Mouse (Mus musculus) heart, postnatal 36 days (tissue): Measurements from ENCODE around the gene Olfr93. TPM values are rescaled to one million over a fixed set of nuclear protein-coding genes. Genes with fewer than 3 reads are reported as not detected.
A peak's percentile ranks its signal among the peaks of the same experiment; 100 is the strongest.
"Not testable (repeated sequence)": the region's sequence is repeated elsewhere in the genome, so short reads cannot be mapped to it uniquely, and the experiment has no call there.

ENCODE experiments used
- DNase-seq, 2 experiments: peaks; one replicate each; pipeline ENCODE4 v3.0.0; 2021 to 2022
- intact Hi-C: fragments of 180-260 bp; cut with DNase I; formaldehyde crosslinking; loops from one replicate; pipeline ENCODE4 v1.15.1; 2025
- total RNA-seq, 2 experiments: library from RNA; stranded (reverse); gene quantifications; 2 replicates each; pipeline ENCODE4 v1.2.3; 2021

The Olfr93 gene
- total RNA-seq, result not detected

DNA sequence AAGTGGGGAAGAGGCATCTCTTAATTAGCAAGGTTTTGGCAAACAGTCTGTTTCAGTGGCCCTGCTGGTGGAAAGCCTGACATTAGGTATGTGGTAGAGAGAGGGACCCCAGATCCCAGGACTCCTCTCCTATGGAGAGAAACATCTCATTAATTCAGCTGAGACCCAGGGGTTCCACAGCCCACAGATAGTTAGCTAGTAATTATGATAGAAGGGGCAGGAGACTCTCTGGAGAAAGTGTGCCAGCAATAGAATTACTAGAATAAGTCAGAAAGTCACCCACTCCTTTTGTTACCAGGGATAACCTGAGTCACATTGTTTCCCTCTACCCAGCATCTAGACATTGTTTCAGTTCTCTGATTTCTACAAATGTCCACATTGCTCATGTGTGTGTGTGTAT lies at the start of gene Olfr93:
Olfr93 (minus strand) TSS at position 101 of the 400 bp plus-strand sequence.
- no peak for DNase-seq
- intact Hi-C loops, result no loop called here

DNA sequence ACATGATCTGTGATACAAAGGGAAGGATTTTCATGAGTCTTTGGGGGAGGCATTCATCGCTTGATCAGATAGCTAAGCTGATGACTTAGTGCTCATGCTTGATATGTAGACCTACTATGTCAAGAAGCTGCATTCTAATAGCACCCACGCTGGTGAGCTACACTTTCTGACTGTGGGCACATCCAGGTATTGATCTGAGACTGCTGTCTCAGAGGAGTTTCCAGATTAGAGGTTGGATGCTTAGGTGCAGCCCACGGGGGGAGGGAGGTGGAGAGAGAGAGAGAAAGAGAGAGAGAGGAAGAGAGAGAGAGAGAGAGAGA lies 42.6 kb upstream of the Olfr93 start:
- intact Hi-C loops, result loop anchor here (1.0 to 5.0 kb wide), 2 partner anchors 121 to 312 kb away; partner anchors contain the start of gene Trim40
- no peak for DNase-seq

DNA sequence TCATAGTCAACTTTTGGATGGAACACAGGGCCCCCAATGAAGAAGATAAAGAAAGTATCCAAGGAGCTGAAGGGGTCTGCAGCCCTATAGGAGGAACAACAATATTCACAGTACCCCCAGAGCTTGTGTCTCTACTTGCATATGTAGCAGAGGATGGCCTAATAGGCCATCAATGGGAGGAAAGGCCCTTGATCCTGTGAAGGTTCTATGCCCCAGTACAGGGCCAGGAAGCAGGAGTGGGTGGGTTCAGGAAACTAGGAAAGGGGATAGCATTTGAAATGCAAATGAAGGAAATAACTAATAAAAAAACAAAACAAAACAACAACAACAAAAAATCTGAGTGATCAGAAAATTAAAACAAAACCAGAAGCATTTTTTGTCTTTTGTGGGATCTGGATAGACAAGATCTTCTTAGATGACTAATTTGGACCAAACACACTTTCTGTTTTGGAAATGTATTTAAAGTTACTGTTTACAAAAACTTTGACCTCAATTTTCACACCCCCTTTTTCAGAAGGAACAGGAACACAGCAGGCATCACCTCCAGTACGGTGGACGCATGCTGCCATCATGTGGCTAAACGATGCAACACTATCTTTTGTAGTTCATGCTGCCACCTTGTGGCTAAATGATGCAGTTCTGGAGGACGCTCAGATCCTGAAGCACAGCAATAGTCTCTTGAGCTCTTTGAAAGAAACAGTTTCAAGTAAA lies 42.1 kb upstream of the Olfr93 start:
- peak; percentile 76 to 79 for DNase-seq
- intact Hi-C loops, result loop anchor here (1.0 to 5.0 kb wide), 2 partner anchors 120 to 311 kb away; partner anchors contain the start of gene Trim40

DNA sequence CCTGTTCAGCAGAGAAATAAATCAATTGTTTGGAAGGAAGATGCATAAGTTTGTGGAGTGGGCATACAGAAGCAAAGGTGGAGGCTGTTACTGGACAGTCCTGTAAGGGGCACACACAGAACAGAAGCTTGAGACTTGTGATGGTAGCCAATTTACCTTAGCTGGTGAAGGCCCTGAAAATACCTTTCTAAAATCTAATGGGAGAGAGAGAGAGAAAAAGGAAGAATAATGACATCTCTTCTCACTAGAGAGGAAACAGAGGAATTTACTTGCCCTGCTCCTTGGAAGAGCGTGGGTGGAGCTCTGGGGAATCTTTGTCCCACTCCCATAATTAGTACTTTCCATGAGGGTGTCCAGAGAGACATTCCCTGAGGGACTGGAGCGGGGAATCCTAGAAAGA lies 39.6 kb upstream of the Olfr93 start, which contains the start of gene Olfr94:
Olfr94 (minus strand) TSS at position 101 of the 400 bp plus-strand sequence.
- intact Hi-C loops, result loop anchor here (5.0 kb wide), 1 partner anchor 309 kb away; the partner anchor contains the start of gene Trim40

DNA sequence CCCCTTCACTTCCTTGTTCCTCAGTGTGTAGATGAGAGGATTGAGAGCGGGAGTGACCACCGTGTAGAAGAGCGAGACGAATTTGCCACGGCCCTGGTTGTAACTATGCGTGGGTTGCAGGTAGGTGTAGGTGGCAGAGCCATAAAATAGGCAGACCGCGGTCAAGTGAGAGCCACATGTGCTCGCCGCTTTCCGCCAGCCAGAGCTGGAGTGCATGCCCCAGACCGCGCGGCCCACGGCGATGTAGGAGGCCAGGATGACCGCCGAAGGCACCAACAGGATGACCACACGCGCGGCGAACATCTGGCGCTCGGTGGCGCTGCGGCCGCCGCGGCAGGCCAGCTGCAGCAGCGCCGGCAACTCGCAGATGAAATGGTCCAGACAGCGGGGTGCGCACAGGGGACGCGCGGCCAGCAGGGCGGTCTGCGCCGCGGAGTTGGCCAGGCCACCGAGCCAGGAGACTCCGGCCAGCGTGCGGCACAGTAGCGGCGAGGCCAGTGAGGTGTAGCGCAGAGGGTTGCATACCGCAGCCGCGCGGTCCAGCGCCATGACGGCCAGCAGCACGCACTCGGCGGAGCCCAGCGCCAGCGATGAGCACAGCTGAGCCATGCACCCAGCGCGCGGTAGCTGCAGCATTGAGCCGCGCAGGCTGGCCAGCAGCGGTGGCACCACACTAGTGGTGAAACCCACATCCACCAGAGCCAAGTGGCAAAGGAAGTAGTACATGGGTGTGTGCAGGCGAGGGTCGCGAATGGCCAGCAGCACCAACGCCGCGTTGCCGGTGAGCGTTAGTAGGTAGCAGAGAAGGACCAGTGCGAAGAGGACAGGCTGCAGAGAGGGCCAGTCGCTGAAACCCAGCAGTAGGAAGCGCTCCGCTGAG lies 35.8 kb upstream of the Olfr93 start:
- peak in 1 of 2 experiments; percentile 2 for DNase-seq
- intact Hi-C loops, result no loop called here

More for the DNA sequence above, 39.6 kb upstream of the Olfr93 start, which contains the start of gene Olfr94:
- no peak for DNase-seq

DNA sequence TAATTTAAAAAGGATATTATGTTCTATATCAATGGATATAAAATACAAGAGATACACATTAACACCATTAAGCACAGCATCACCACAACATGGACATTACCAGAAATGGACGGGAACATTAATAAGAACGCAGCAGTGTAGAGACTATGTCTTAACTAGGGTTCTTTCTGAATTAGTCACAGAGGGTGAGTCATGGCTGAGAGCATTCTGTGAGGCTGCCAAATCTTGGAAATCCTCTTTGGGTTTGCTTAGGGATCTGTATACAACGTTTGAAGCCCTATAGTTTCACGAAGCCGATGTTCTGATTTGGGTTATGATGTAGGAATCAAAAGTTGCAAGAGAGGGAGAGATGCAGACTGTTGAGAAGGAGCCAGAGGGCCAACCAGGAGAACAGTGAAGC lies 33.5 kb upstream of the Olfr93 start:
- no peak for DNase-seq
- intact Hi-C loops, result no loop called here

DNA sequence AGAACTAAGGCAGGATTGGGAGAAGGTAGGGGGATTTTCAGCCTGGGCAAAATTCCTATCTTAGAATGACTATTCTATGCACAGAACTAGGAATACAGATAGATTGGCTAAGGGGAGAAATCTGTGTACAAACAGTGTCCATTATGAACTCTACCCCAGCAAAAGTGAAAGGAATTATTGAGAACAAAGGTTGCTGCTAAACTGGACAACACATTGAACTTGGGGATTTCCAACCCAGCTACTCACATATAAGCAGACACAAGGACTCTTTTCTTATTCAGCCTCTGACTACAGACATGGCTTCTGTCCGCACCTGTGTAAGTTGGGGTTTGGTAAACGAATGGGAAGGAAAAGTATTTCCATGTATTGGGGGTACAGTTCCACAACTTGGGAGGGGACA lies 32.4 kb upstream of the Olfr93 start, which contains the start of gene Ubd:
Ubd (plus strand) TSS at position 237 of the 400 bp plus-strand sequence.
- intact Hi-C loops, result no loop called here
- DNase-seq, result no peak

DNA sequence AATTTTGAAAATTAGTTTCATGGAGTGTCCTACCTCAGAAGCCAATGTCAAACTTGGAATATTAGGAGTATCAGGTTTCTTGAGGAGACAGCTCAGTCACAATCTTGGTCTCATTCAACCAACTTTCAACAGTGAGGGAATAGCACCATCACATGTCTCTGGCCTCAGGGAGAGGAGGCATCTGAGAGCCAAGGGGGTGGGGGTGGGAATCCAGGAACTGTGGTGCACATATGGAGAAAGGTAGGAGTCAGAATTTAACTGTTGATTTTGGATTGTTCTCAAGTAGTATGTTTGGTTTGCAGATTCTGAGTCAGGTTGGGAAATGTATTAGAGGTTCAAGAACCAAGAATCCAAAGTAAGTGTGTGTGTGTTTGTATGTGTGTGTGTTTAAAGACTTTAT lies 31.7 kb upstream of the Olfr93 start:
- DNase-seq, result no peak
- intact Hi-C loops, result no loop called here

DNA sequence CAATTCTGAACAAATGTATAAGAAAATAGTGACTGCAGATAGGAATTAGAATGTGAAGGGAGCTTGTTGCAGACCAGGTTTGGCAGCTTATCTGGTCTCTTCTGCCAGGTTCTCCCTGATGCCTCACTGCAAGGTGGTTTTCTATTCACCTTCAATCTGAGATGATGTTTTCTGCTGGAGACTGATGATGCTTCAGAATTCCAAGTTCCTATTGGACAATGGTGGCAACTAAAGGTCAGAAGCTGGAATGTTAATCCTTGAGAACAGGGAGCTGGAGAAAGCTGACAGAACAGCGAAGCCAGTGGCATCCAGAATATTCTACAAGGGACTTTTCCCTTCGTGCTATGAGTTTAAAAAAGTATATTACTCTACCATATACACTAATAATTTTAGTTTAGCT lies 29.4 kb upstream of the Olfr93 start:
- no peak for DNase-seq
- intact Hi-C loops, result no loop called here

DNA sequence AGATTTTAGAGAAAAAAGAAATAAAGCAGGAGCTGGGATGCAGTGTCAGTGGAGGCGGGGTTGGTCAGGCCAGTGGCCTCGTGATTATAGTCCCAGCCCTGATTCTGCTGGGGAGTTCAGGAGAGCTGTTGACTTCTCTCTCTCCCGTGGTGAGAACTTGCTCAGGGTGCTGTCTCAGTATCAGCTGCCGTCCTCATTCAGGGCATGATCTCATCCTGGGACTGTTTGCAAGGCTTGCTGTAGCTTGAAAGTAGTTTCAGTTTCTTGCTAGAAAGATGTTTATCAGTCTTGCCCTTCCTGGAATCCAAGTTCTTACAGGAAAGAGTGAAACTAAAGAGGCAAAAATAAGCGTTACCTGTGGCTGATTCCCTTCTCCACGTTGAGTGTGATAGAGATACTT lies 24.2 kb upstream of the Olfr93 start:
- intact Hi-C loops, result no loop called here

DNA sequence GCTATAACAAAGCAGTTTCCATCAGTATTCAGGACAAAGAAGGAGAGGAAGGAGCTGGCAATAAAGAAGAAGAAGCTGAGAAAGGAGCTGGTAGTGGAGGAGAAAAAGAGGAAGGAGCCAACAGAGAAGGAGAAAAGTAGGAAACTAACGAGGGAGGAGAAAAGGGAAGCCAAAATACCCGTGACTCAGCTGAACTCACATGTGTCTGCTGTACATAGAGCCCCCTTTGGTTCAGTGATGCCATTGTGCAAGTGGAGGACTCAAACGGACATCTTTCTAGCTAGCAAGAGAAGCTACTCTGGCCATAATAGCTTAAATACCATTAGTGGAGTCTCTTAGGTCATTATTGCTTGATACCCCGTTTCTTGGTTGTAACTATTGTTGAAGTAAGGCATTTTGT lies 29.9 kb downstream of the Olfr93 start:
- intact Hi-C loops, DNase-seq: not testable (repeated sequence)

More for the DNA sequence above, 24.2 kb upstream of the Olfr93 start:
- DNase-seq, result no peak

DNA sequence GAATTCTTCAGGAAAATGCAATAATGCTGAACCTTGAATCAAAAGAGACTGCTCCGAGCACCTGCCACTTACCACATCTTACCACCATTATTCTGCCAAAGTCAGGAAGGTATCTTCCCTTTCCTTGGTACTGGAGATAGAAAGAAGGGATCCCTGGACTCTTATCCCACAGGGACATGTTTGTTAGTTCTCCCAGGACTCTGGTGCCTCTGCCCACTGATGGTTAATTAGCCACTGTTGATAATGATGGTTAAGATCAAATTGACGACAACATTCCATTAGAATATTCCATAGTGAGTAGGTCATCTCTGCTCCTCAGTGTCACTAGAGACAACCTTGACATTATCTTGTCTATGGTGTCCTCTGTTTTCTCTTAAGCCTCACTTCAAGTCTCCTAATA lies 41.3 kb downstream of the Olfr93 start, which contains the start of gene Olfr92:
Olfr92 (minus strand) TSS at position 101 of the 400 bp plus-strand sequence.
- intact Hi-C loops, result loop anchor here (1.0 kb wide), 1 partner anchor 61 kb away; no protein-coding TSS in a partner anchor
- DNase-seq, result no peak

DNA sequence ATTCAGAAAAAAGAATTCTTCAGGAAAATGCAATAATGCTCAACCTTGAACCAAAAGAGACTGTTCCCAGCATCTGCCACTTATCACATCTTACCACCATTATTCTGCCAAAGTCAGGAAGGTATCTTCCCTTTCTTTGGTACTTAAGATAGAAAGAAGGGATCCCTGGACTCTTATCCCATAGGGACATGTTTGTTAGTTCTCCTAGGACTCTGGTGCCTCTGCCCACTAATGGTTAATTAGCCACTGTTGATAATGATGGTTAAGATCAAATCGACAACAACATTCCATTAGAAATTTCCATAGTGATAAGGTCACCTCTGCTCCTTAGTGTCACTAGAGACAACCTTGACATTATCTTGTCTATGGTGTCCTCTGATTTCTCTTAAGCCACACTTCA lies 63.1 kb downstream of the Olfr93 start, which contains the start of gene Olfr91:
Olfr91 (minus strand) TSS at position 101 of the 400 bp plus-strand sequence.
- intact Hi-C loops, result no loop called here
- DNase-seq, result no peak

DNA sequence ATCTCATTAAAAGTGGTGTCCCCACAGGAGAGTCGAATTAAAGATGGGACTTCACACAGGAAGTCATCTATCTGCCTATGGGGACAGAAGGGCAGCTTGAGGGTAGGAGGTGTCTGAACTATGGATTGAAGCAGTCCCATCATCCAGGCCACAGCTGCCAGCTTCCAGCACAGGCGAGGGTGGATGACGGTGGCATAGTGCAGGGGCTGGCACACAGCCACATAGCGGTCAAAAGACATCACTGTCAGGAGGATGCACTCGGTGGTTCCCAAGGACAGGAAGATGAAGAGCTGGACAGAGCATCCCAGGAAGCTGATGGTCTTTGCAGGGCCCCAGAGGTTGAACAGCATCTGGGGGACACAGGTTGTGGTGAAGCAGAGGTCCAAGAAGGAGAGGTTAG lies 68.0 kb downstream of the Olfr93 start:
- intact Hi-C loops, result no loop called here

DNA sequence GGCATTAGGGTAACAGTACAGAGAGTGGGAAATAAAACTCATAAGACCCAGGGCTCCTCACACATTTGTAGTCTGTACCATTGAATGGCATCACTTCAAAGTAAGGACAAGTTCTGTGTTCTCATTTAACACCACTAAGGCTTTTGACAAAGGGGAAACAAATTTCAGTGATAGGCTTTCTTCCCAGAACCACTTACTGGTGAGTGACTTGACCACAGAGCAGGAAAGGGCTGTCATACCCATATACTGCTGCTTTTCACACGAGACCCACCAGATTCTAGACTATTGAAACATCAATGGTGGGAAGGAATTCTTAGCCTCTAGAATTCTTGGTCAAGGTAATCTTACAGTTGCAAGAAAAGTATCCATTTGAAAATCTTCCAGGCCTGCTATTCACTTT lies 69.1 kb downstream of the Olfr93 start:
- intact Hi-C loops, result no loop called here
- DNase-seq, result no peak

More for the DNA sequence above, 68.0 kb downstream of the Olfr93 start:
- DNase-seq, result no peak

Other genes with a start within 250 kb of the Olfr93 start
- under 1 TPM; 0.76 to 0.92 TPM for gene Rnf39, start 218.6 kb downstream of the Olfr93 start, total RNA-seq
- 10 to 100 TPM; 95.1 to 96.8 TPM for gene Ppp1r11, start 209.8 kb downstream of the Olfr93 start, total RNA-seq
- 10 to 100 TPM; 24.1 to 27.6 TPM for gene Znrd1, start 202.9 kb downstream of the Olfr93 start, total RNA-seq
- gene Znrd1as, start 202.9 kb downstream of the Olfr93 start, total RNA-seq, result 10 to 100 TPM; 13.3 to 13.5 TPM
- gene 2410137M14Rik, start 180.3 kb downstream of the Olfr93 start, total RNA-seq, result not detected
- not detected for gene H2-M5, start 172.0 kb downstream of the Olfr93 start, total RNA-seq
- 1 to 10 TPM; 1.0 to 1.8 TPM for gene Zfp57, start 160.3 kb downstream of the Olfr93 start, total RNA-seq
- not detected for gene Mog, start 138.1 kb downstream of the Olfr93 start, total RNA-seq
- gene Gabbr1, start 115.5 kb downstream of the Olfr93 start, total RNA-seq, result 1 to 10 TPM; 8.6 to 9.4 TPM
- not detected for gene Olfr90, start 73.0 kb downstream of the Olfr93 start, total RNA-seq
- not detected for gene Olfr91, start 63.2 kb downstream of the Olfr93 start, total RNA-seq
- gene Olfr92, start 41.4 kb downstream of the Olfr93 start, total RNA-seq, result not detected
- not detected for gene Ubd, start 32.4 kb upstream of the Olfr93 start, total RNA-seq
- gene Olfr94, start 39.5 kb upstream of the Olfr93 start, total RNA-seq, result not detected
- not detected for gene Olfr95, start 51.6 kb upstream of the Olfr93 start, total RNA-seq
- gene Olfr96, start 58.7 kb upstream of the Olfr93 start, total RNA-seq, result not detected
- not detected for gene Olfr97, start 75.8 kb upstream of the Olfr93 start, total RNA-seq
- gene Olfr98, start 102.3 kb upstream of the Olfr93 start, total RNA-seq, result not detected
- 1 to 10 TPM; 2.8 to 3.7 TPM for gene H2-M3, start 108.7 kb upstream of the Olfr93 start, total RNA-seq
- not detected for gene Olfr99, start 122.0 kb upstream of the Olfr93 start, total RNA-seq
- not detected for gene Olfr101, start 142.8 kb upstream of the Olfr93 start, total RNA-seq
- not detected for gene Olfr102, start 155.6 kb upstream of the Olfr93 start, total RNA-seq
- not detected for gene Olfr103, start 178.2 kb upstream of the Olfr93 start, total RNA-seq
- gene Olfr104-ps, start 198.1 kb upstream of the Olfr93 start, total RNA-seq, result not detected
- gene Olfr105-ps, start 217.5 kb upstream of the Olfr93 start, total RNA-seq, result not detected
- not detected for gene Olfr106-ps, start 228.9 kb upstream of the Olfr93 start, total RNA-seq
- gene Olfr107, start 237.7 kb upstream of the Olfr93 start, total RNA-seq, result not detected